Mouse (Mus musculus) kidney, adult 2 months (tissue): ENCODE data around the gene Crct1.

ENCODE experiments used
- CTCF ChIP-seq: fragments of 200-500 bp; conservative IDR thresholded peaks from 2 replicates; pipeline ENCODE4 v1.5.1; 2011; ENCODE audit warnings: low read depth, mild to moderate bottlenecking, control low read depth, low read length, moderate library complexity, mixed read lengths; ENCODE audit not compliant: insufficient read depth, insufficient read length
- POLR2A ChIP-seq: fragments of 200-500 bp; IDR thresholded peaks from one replicate; pipeline ENCODE4 v1.6.1; 2011; ENCODE audit warnings: low read depth, low read length, control low read depth

DNA sequence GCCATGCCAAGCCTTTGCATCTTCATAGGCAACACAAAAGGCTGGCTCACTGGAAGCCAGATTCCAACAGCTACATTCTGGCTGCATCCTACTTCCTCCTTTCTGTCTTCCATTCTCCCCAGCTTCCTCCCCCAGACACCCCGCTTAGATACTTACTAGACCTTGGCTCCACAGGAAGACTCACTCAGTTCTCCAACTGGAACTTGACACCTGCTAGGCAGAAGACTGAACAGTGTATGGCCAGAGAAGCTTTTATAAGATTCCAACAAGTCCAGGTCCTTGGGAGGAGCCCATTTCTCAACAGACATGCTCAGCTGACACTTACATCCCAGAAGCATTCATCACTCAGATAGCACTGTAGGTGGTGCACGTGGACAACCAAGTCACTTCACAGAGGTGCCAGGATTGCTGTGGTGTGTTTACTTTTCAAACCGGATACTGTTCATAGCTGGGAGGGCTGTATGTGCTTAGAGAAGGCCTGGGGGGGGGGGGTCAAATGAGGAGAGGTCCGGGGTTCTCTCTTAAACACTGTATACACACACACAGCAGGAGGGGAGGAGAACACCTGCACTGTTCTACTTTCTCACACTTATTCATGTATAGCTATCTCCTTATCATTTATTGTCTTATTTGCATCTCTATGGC is at the start of gene Crct1:
- TF ChIP-seq CTCF (no peak), POLR2A (no peak)
